Mouse (Mus musculus): ENCODE data around the gene Clta. TPM values are rescaled to one million over a fixed set of nuclear protein-coding genes. Genes with fewer than 3 reads are reported as not detected.
A peak's percentile ranks its signal among the peaks of the same experiment; 100 is the strongest.

Gene Clta
- polyA plus RNA-seq, 1 experiment, result 168 TPM

- H3K27ac ChIP-seq (ENCODE audit: control insufficient read depth, insufficient read depth, low read depth, low read length, poor library complexity), result peak overlapping the region; percentile 39; the same call in 1 of the 2 replicates
- peaks cover 19% of the 10 kb centered on the region for H3K4me1 ChIP-seq (ENCODE audit: control insufficient read depth, insufficient read depth, low read length)
- TF ChIP-seq POLR2A (IDR thresholded peaks at IDR 0.05; ENCODE audit: borderline replicate concordance, control insufficient read depth, low read depth, low read length) (no peak), CTCF (IDR thresholded peaks at IDR 0.05; ENCODE audit: control insufficient read depth, insufficient read depth, low read length) (no peak)
- 46% methylated on average over 10 of the region's 10 CpGs for WGBS
- no peak overlapping the region for H3K4me3 ChIP-seq (replicated peaks; ENCODE audit: control insufficient read depth, low read depth, low read length)
These were observed 29.2 kb upstream of the Clta start for GRCm38 (mm10) chr4:43974914-43975616.

- Histone ChIP-seq H3K27ac (ENCODE audit: control insufficient read depth, insufficient read depth, low read depth, low read length, poor library complexity) (no peak overlapping the region), H3K4me1 (ENCODE audit: control insufficient read depth, insufficient read depth, low read length) (peaks cover 15% of the 10 kb centered on the region), H3K4me3 (replicated peaks; ENCODE audit: control insufficient read depth, low read depth, low read length) (no peak overlapping the region)
- TF ChIP-seq POLR2A (IDR thresholded peaks at IDR 0.05; ENCODE audit: borderline replicate concordance, control insufficient read depth, low read depth, low read length) (no peak), CTCF (IDR thresholded peaks at IDR 0.05; ENCODE audit: control insufficient read depth, insufficient read depth, low read length) (no peak)
- WGBS, result 82% methylated on average over 6 of the region's 6 CpGs
These were observed 28.0 kb upstream of the Clta start for GRCm38 (mm10) chr4:43976223-43976740.

- no peak overlapping the region for H3K4me3 ChIP-seq (replicated peaks; ENCODE audit: control insufficient read depth, low read depth, low read length)
- WGBS, result 60% methylated on average over 17 of the region's 17 CpGs
- peaks cover 6% of the 10 kb centered on the region for H3K4me1 ChIP-seq (ENCODE audit: control insufficient read depth, insufficient read depth, low read length)
- TF ChIP-seq CTCF (IDR thresholded peaks at IDR 0.05; ENCODE audit: control insufficient read depth, insufficient read depth, low read length) (0 out of 2 replicates have a peak, but pooled peaks have one; percentile 1), POLR2A (IDR thresholded peaks at IDR 0.05; ENCODE audit: borderline replicate concordance, control insufficient read depth, low read depth, low read length) (no peak)
- no peak overlapping the region for H3K27ac ChIP-seq (ENCODE audit: control insufficient read depth, insufficient read depth, low read depth, low read length, poor library complexity)
These were observed 25.5 kb upstream of the Clta start for GRCm38 (mm10) chr4:43978521-43979443.

GRCm38 (mm10) chr4:43979746-43980145 lies 24.5 kb upstream of the Clta start:
- H3K27ac ChIP-seq (ENCODE audit: control insufficient read depth, insufficient read depth, low read depth, low read length, poor library complexity), result no peak overlapping the region
- peaks cover 1% of the 10 kb centered on the region; the same call in 1 of the 2 replicates for H3K4me1 ChIP-seq (ENCODE audit: control insufficient read depth, insufficient read depth, low read length)
- TF ChIP-seq POLR2A (IDR thresholded peaks at IDR 0.05; ENCODE audit: borderline replicate concordance, control insufficient read depth, low read depth, low read length) (no peak), CTCF (IDR thresholded peaks at IDR 0.05; ENCODE audit: control insufficient read depth, insufficient read depth, low read length) (no peak)
- 87% methylated on average over 3 of the region's 3 CpGs for WGBS
- H3K4me3 ChIP-seq (replicated peaks; ENCODE audit: control insufficient read depth, low read depth, low read length), result no peak overlapping the region

GRCm38 (mm10) chr4:43980236-43980635 lies 24.0 kb upstream of the Clta start:
- 83% methylated on average over 4 of the region's 4 CpGs for WGBS
- TF ChIP-seq POLR2A (IDR thresholded peaks at IDR 0.05; ENCODE audit: borderline replicate concordance, control insufficient read depth, low read depth, low read length) (no peak), CTCF (IDR thresholded peaks at IDR 0.05; ENCODE audit: control insufficient read depth, insufficient read depth, low read length) (no peak)
- Histone ChIP-seq H3K4me1 (ENCODE audit: control insufficient read depth, insufficient read depth, low read length) (peaks cover 1% of the 10 kb centered on the region; the same call in 1 of the 2 replicates), H3K4me3 (replicated peaks; ENCODE audit: control insufficient read depth, low read depth, low read length) (no peak overlapping the region), H3K27ac (ENCODE audit: control insufficient read depth, insufficient read depth, low read depth, low read length, poor library complexity) (no peak overlapping the region)

GRCm38 (mm10) chr4:43980846-43981245 lies 23.4 kb upstream of the Clta start:
- WGBS, result 91% methylated on average over 6 of the region's 6 CpGs
- no peak overlapping the region for H3K4me3 ChIP-seq (replicated peaks; ENCODE audit: control insufficient read depth, low read depth, low read length)
- H3K4me1 ChIP-seq (ENCODE audit: control insufficient read depth, insufficient read depth, low read length), result peaks cover 1% of the 10 kb centered on the region; the same call in 1 of the 2 replicates
- TF ChIP-seq POLR2A (IDR thresholded peaks at IDR 0.05; ENCODE audit: borderline replicate concordance, control insufficient read depth, low read depth, low read length), result no peak
- no peak for TF ChIP-seq CTCF (IDR thresholded peaks at IDR 0.05; ENCODE audit: control insufficient read depth, insufficient read depth, low read length)
- H3K27ac ChIP-seq (ENCODE audit: control insufficient read depth, insufficient read depth, low read depth, low read length, poor library complexity), result no peak overlapping the region

GRCm38 (mm10) chr4:43981251-43981650 lies 23.0 kb upstream of the Clta start:
- TF ChIP-seq POLR2A (IDR thresholded peaks at IDR 0.05; ENCODE audit: borderline replicate concordance, control insufficient read depth, low read depth, low read length) (no peak), CTCF (IDR thresholded peaks at IDR 0.05; ENCODE audit: control insufficient read depth, insufficient read depth, low read length) (no peak)
- H3K4me3 ChIP-seq (replicated peaks; ENCODE audit: control insufficient read depth, low read depth, low read length), result no peak overlapping the region
- H3K27ac ChIP-seq (ENCODE audit: control insufficient read depth, insufficient read depth, low read depth, low read length, poor library complexity), result no peak overlapping the region
- WGBS, result 75% methylated on average over 7 of the region's 7 CpGs
- peaks cover 1% of the 10 kb centered on the region; the same call in 1 of the 2 replicates for H3K4me1 ChIP-seq (ENCODE audit: control insufficient read depth, insufficient read depth, low read length)
